Mouse (Mus musculus) ES-E14 (cell line): Measurements from ENCODE around the gene Bace2.

Experiments
- MAFK ChIP-seq: IDR thresholded peaks from 2 replicates; pipeline ENCODE4 v1.6.1; 2014; ENCODE audit warnings: mild to moderate bottlenecking, low read depth, low read length, inconsistent platforms; ENCODE audit not compliant: insufficient read depth
- ZC3H11A ChIP-seq: IDR thresholded peaks from 2 replicates; pipeline ENCODE4 v1.6.1; 2012; ENCODE audit warnings: low read depth, mild to moderate bottlenecking, inconsistent platforms, low read length, borderline replicate concordance

DNA sequence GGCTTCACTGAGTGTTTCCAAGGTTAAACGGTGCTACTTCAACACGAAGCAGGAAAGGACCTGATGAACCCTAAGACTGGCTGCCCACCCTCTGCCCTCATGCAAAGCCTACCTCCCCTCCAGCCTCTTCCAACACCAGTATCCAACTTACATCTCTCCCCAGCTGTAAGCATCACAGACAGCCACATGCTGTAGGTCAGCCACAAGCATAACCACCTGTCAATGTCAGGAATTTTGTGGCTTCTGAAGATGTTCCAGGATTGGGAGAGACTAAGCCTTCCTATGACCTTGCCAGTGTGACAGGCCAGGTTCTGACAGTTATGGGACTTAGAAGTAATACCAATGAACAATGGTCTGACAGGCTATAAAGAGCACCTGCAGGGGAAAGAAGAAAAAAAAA, 27.9 kb upstream of the Bace2 start:
- no peak for TF ChIP-seq ZC3H11A
- no peak for TF ChIP-seq MAFK
